Mouse (Mus musculus) MEL (cell line): ENCODE results near the gene Bst2. TPM values are rescaled to one million over a fixed set of nuclear protein-coding genes. Genes with fewer than 3 reads are reported as not detected.
A peak's percentile ranks its signal among the peaks of the same experiment; 100 is the strongest.

Experiments
- DNase-seq: peaks from one replicate; pipeline ENCODE4 v3.0.0; 2011; ENCODE audit warnings: low read depth, low spot score
- H3K27ac ChIP-seq: 2 replicates; pipeline ENCODE4 v1.5.1; 2012; ENCODE audit warnings: low read depth, mild to moderate bottlenecking, control low read depth, low read length, moderate library complexity; ENCODE audit not compliant: control insufficient read depth
- H3K27me3 ChIP-seq, 2 experiments: fragments of 150-350 bp in 1 of 2; sonication (generic) in 1 of 2; 2 replicates each; pipeline ENCODE4 v1.6.1; 2012; ENCODE audit warnings: low read length in 2 of 2, mild to moderate bottlenecking in 2 of 2, improper control_type of control experiment in 1 of 2, moderate library complexity in 1 of 2; ENCODE audit not compliant: insufficient read depth in 2 of 2, control insufficient read depth in 1 of 2
- H3K36me3 ChIP-seq, 2 experiments: 2 replicates each; pipeline ENCODE4 v1.6.1; 2012 to 2014; ENCODE audit warnings: low read length in 2 of 2, improper control_type of control experiment in 1 of 2, inconsistent platforms in 1 of 2, mild to moderate bottlenecking in 1 of 2; ENCODE audit not compliant: insufficient read depth in 2 of 2, control insufficient read depth in 1 of 2
- H3K4me1 ChIP-seq, 2 experiments: fragments of 150-350 bp in 1 of 2; sonication (generic) in 1 of 2; 2 replicates each; pipeline ENCODE4 v1.6.1; 2012; ENCODE audit warnings: low read length in 2 of 2, improper control_type of control experiment in 1 of 2, mild to moderate bottlenecking in 1 of 2; ENCODE audit not compliant: insufficient read depth in 2 of 2, control insufficient read depth in 1 of 2
- H3K4me3 ChIP-seq, 2 experiments: fragments of 150-350 bp in 1 of 2; sonication (generic) in 1 of 2; 2 replicates each; pipeline ENCODE4 v1.5.1; 2012; ENCODE audit warnings: low read depth in 2 of 2, low read length in 2 of 2, mild to moderate bottlenecking in 2 of 2, moderate library complexity in 2 of 2, control low read depth in 1 of 2, improper control_type of control experiment in 1 of 2; ENCODE audit not compliant: control insufficient read depth in 1 of 2, insufficient read depth in 1 of 2
- H3K79me2 ChIP-seq: 2 replicates; pipeline ENCODE4 v1.6.1; 2012; ENCODE audit warnings: mild to moderate bottlenecking, low read length, moderate library complexity; ENCODE audit not compliant: control insufficient read depth, poor library complexity, insufficient read depth
- H3K9ac ChIP-seq: 2 replicates; pipeline ENCODE4 v1.6.1; 2012; ENCODE audit warnings: low read depth, mild to moderate bottlenecking, control low read depth, low read length, moderate library complexity; ENCODE audit not compliant: control insufficient read depth, poor library complexity, severe bottlenecking
- H3K9me3 ChIP-seq: fragments of 150-350 bp; sonication (generic); replicated peaks from 2 replicates; pipeline ENCODE4 v1.6.1; 2012; ENCODE audit warnings: mild to moderate bottlenecking, low read length, improper control_type of control experiment, moderate library complexity; ENCODE audit not compliant: insufficient read depth
- BHLHE40 ChIP-seq: IDR thresholded peaks from 2 replicates; pipeline ENCODE4 v1.6.1; 2012; ENCODE audit warnings: low read depth, mild to moderate bottlenecking, inconsistent platforms, low read length, improper control_type of control experiment, borderline replicate concordance
- CHD1 ChIP-seq: IDR thresholded peaks from 2 replicates; pipeline ENCODE4 v1.6.1; 2012; ENCODE audit warnings: low read depth, mild to moderate bottlenecking, inconsistent platforms, low read length, improper control_type of control experiment
- CTCF ChIP-seq, 3 experiments: IDR thresholded peaks in 2 of 3; conservative IDR thresholded peaks in 1 of 3; 2 replicates each; pipeline ENCODE4 v1.5.1; 2011 to 2012; ENCODE audit warnings: low read length in 3 of 3, low read depth in 2 of 3, mild to moderate bottlenecking in 2 of 3, improper control_type of control experiment in 1 of 3, inconsistent platforms in 1 of 3, mixed read lengths in 1 of 3, moderate library complexity in 1 of 3; ENCODE audit not compliant: control insufficient read depth in 1 of 3, insufficient read depth in 1 of 3, poor library complexity in 1 of 3, severe bottlenecking in 1 of 3
- EP300 ChIP-seq, 2 experiments: IDR thresholded peaks; 2 replicates each; pipeline ENCODE4 v1.6.1; 2011; ENCODE audit warnings: improper control_type of control experiment in 2 of 2, low read length in 2 of 2, low read depth in 1 of 2, mild to moderate bottlenecking in 1 of 2
- GABPA ChIP-seq: IDR thresholded peaks from 2 replicates; pipeline ENCODE4 v1.6.1; 2012; ENCODE audit warnings: low read depth, mild to moderate bottlenecking, inconsistent platforms, low read length, improper control_type of control experiment, moderate library complexity
- GATA1 ChIP-seq: IDR thresholded peaks from 2 replicates; pipeline ENCODE4 v1.6.1; 2011; ENCODE audit warnings: low read depth, low read length, improper control_type of control experiment
- HCFC1 ChIP-seq: IDR thresholded peaks from 2 replicates; pipeline ENCODE4 v1.6.1; 2012; ENCODE audit warnings: low read depth, mild to moderate bottlenecking, inconsistent platforms, low read length, improper control_type of control experiment, moderate library complexity
- MAFK ChIP-seq: IDR thresholded peaks from 2 replicates; pipeline ENCODE4 v1.6.1; 2011; ENCODE audit warnings: low read depth, mild to moderate bottlenecking, low read length, improper control_type of control experiment, borderline replicate concordance
- MAZ ChIP-seq: IDR thresholded peaks from 2 replicates; pipeline ENCODE4 v1.6.1; 2012; ENCODE audit warnings: low read depth, mild to moderate bottlenecking, inconsistent platforms, low read length, improper control_type of control experiment
- MEF2A ChIP-seq: IDR thresholded peaks from 2 replicates; pipeline ENCODE4 v1.6.1; 2014; ENCODE audit warnings: low read depth, mild to moderate bottlenecking, inconsistent platforms, low read length, improper control_type of control experiment; ENCODE audit not compliant: poor library complexity, insufficient replicate concordance, severe bottlenecking; ENCODE audit errors: extremely low read depth
- MYC ChIP-seq: IDR thresholded peaks from 2 replicates; pipeline ENCODE4 v1.6.1; 2011; ENCODE audit warnings: low read depth, mild to moderate bottlenecking, low read length, improper control_type of control experiment, moderate library complexity
- NELFE ChIP-seq: IDR thresholded peaks from 2 replicates; pipeline ENCODE4 v1.6.1; 2011; ENCODE audit warnings: low read depth, low read length, improper control_type of control experiment
- NRF1 ChIP-seq: IDR thresholded peaks from 2 replicates; pipeline ENCODE4 v1.6.1; 2014; ENCODE audit warnings: low read depth, mild to moderate bottlenecking, inconsistent platforms, low read length, improper control_type of control experiment, moderate library complexity; ENCODE audit not compliant: poor library complexity, insufficient read depth, severe bottlenecking
- POLR2AphosphoS2 ChIP-seq: IDR thresholded peaks from 2 replicates; pipeline ENCODE4 v1.6.1; 2011; ENCODE audit warnings: low read length, improper control_type of control experiment
- SMC3 ChIP-seq: IDR thresholded peaks from 2 replicates; pipeline ENCODE4 v1.6.1; 2011; ENCODE audit warnings: low read depth, low read length, improper control_type of control experiment
- TAL1 ChIP-seq: IDR thresholded peaks from 2 replicates; pipeline ENCODE4 v1.6.1; 2012; ENCODE audit warnings: mild to moderate bottlenecking, inconsistent platforms, low read length, moderate library complexity, mixed read lengths
- TCF12 ChIP-seq: IDR thresholded peaks from 2 replicates; pipeline ENCODE4 v1.6.1; 2014; ENCODE audit warnings: low read depth, mild to moderate bottlenecking, inconsistent platforms, low read length, improper control_type of control experiment, moderate library complexity
- USF1 ChIP-seq: IDR thresholded peaks from 2 replicates; pipeline ENCODE4 v1.6.1; 2014; ENCODE audit warnings: low read depth, mild to moderate bottlenecking, inconsistent platforms, low read length, improper control_type of control experiment, moderate library complexity
- USF2 ChIP-seq, 2 experiments: IDR thresholded peaks; 2 replicates each; pipeline ENCODE4 v1.6.1; 2011 to 2012; ENCODE audit warnings: improper control_type of control experiment in 2 of 2, low read length in 2 of 2, borderline replicate concordance in 1 of 2, inconsistent platforms in 1 of 2, low read depth in 1 of 2, mild to moderate bottlenecking in 1 of 2; ENCODE audit not compliant: insufficient read depth in 1 of 2
- ZC3H11A ChIP-seq: IDR thresholded peaks from 2 replicates; pipeline ENCODE4 v1.6.1; 2012; ENCODE audit warnings: low read depth, mild to moderate bottlenecking, inconsistent platforms, low read length, improper control_type of control experiment
- polyA plus RNA-seq, 2 experiments: library from polyadenylated mRNA; stranded (reverse) in 1 of 2; unstranded in 1 of 2; fragments of >175 nt in 1 of 2; fragments of >200 nt in 1 of 2; gene quantifications; 2 replicates each; pipeline versions ENCODE4 v1.2.1 to v1.2.4; 2012; ENCODE audit warnings: low replicate concordance in 2 of 2, low read depth in 1 of 2; ENCODE audit not compliant: insufficient read length in 2 of 2, insufficient read depth in 1 of 2, missing spikeins in 1 of 2
- total RNA-seq: library from RNA; depleted of rRNA; stranded (reverse); fragments of 300-350 nt; gene quantifications from 2 replicates; pipeline ENCODE4 v1.2.3, GENCODE M21; 2012

Bst2 gene
- total and polyA plus RNA-seq, 3 experiments = 49.9 to 125 TPM; not detected in 1

DNA sequence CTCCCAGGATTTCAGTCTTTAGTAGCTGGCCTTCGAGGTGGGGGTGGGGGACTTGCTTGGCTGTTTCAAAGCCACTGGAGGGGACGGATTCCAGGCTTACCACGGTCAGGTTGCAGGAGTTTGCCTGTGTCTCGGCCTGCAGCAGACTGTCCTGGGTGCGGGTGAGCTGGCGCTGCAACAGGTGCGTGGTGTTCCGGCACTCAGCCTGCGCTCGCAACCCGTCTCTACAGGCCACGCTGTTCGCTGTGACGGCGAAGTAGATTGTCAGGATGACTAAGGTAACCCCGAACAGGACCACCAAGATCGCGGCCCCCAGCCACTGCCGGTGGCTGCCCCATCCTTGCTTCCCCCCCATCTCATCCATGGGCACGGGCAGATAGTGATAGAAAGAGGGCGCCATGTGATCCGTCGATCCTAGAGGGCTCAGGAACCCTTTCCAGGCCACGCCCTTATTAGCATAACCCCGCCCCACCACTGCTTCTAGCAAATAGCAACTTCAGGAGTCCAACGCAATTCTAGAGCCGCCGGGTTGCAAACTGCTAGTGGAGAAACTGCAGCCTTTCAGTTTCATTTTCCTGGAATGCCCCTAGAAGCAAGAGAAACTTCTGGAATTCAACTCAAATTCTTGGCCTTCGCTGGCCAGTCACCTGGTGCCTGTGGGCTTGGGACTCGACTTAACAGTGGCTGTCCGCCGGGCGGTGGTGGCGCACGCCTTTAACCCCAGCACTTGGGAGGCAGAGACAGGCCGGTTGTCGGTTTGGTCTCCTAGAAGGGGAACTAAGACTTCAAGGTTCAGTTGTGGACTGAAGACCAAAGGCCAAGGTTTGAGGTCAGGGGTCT, at the start of gene Bst2 (continued):
- TF ChIP-seq TCF12 (peak; percentile 20; the same call in 1 of the 2 replicates), MAZ (0 out of 2 replicates have a peak, but pooled peaks have one; percentile 30), MYC (peak; percentile 82), NELFE (peak; percentile 72), GABPA (no peak)

DNA sequence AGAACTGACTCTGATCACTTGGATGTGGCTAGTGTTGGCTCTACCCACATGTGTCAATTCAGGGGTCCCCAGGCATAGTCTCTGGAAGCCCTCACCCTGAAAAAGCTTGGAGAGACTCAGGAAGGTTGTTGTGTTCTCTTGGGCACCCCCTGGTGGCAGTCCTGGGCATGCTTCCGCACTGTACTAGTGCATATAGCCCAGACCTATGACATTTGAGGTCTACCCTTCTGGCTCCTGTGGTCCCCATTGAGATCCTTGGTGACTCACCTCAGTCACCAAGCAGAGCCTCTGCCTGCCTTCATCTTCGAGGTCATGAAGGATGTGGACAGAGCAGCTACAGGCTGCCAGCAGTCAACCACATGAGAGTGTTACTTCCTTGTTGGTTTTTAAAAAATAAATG, 49.6 kb upstream of the Bst2 start:
- DNase-seq = peak; percentile 38
- Histone ChIP-seq H3K9ac (no peak overlapping the region), H3K27me3 (no peaks in the 10 kb centered on the region), H3K9me3 (no peaks in the 10 kb centered on the region), H3K4me1 (0 out of 4 replicates have a peak, but pooled peaks cover 0 to 5% of the 10 kb centered on the region in 2 experiments), H3K79me2 (peaks cover 4% of the 10 kb centered on the region), H3K27ac (no peak overlapping the region), H3K36me3 (no peaks in the 10 kb centered on the region), H3K4me3 (no peak overlapping the region)
- TF ChIP-seq USF1 (no peak), CHD1 (no peak), GATA1 (no peak), TAL1 (no peak), USF2 (IDR thresholded peaks at IDR 0.05; ENCODE audit: borderline replicate concordance in 1 of 2, insufficient read depth in 1 of 2, low read depth in 1 of 2, low read length in 2 of 2) (no peak), CTCF (IDR thresholded peaks at IDR 0.05 in 2 of 3, conservative IDR thresholded peaks at IDR 0.05 in 1 of 3; ENCODE audit: control insufficient read depth in 1 of 3, insufficient read depth in 1 of 3, low read depth in 2 of 3, low read length in 3 of 3, poor library complexity in 1 of 3, severe bottlenecking in 1 of 3) (peak; percentile 52 to 69 (median 54)), POLR2AphosphoS2 (no peak), SMC3 (peak; percentile 33; the same call in 1 of the 2 replicates), NELFE (no peak), GABPA (no peak), BHLHE40 (no peak), MAFK (no peak), HCFC1 (no peak), NRF1 (no peak), EP300 (IDR thresholded peaks at IDR 0.05; ENCODE audit: low read depth in 1 of 2, low read length in 2 of 2) (no peak), ZC3H11A (no peak), MEF2A (no peak)
